Mouse (Mus musculus): ENCODE measurements at regions not wholly inside any gene's neighbourhood (a gene's known extent, or its start where the extent isn't known, plus 50 kb on each side); places are given as distances from the start of the nearest gene placed in this dataset.

DNA sequence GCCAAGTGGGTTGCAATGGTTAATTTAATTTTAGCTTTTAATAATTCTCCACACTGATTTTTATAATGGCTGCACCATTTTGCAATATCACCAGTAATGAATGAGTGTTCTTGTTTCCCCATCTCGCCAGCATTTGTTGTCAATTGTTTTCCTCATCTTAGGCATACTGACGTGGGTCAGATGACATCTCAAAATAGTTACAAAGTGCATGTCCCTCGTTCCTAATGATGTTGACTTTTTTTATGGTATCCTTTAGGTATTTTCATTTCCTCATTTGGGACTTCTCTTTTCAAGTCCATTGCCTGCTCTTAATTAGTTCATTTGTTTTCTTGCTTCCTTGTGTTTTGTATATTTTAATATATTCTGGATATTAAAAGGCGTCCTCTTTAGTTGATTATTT, 741.8 kb downstream of the Stpg2 start:
- TF ChIP-seq EP300 (optimal IDR thresholded peaks at IDR 0.05) = no peak
- TF ChIP-seq CTCF (IDR thresholded peaks at IDR 0.05; ENCODE audit: low read depth) = no peak
- WGBS = 74% methylated on average over 4 of the region's 4 CpGs
- no peak overlapping the region for H3K4me2 ChIP-seq (replicated peaks; ENCODE audit: low read depth)
- no peaks in the 10 kb centered on the region for H3K4me1 ChIP-seq (replicated peaks; ENCODE audit: control insufficient read depth, insufficient read depth)
- H3K27ac ChIP-seq (replicated peaks) = no peak overlapping the region
- no peak overlapping the region for H3K4me3 ChIP-seq (ENCODE audit: low read depth, low read length)
- no peaks in the 10 kb centered on the region for H3K27me3 ChIP-seq (ENCODE audit: control insufficient read depth, insufficient read depth, low read length)
- H3K36me3 ChIP-seq (ENCODE audit: control insufficient read depth, insufficient read depth, low read length) = no peaks in the 10 kb centered on the region
- ATAC-seq (ENCODE audit: low FRiP score, low TSS enrichment) (no peak), DNase-seq (ENCODE audit: low spot score) (no peak)
- no peaks in the 10 kb centered on the region for H3K9me3 ChIP-seq (ENCODE audit: control insufficient read depth, low read length)
- H3K9ac ChIP-seq (ENCODE audit: low read length) = no peak overlapping the region

DNA sequence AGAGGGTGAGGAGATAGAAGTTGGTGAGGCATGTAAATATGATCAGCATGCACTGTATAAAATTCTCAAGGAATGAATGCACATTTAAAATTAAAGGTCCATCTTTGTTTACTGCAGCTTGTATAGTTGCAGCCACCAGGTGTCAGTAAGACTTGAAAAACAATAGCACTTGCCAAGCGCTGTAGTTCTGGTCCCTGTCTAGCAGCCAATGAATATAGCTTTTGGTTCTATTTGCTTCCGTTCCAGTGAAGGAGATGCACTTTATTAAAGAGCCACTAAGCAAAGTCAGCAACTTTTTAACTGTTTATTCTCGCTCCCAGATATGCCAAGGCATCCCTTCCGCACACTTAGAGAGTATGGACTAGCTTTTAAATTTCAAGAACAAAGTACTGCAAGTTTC, 743.6 kb downstream of the Stpg2 start:
- Histone ChIP-seq H3K9ac (ENCODE audit: low read length) (no peak overlapping the region), H3K27ac (replicated peaks) (no peak overlapping the region), H3K9me3 (ENCODE audit: control insufficient read depth, low read length) (no peaks in the 10 kb centered on the region), H3K4me2 (replicated peaks; ENCODE audit: low read depth) (no peak overlapping the region), H3K4me3 (ENCODE audit: low read depth, low read length) (no peak overlapping the region), H3K36me3 (ENCODE audit: control insufficient read depth, insufficient read depth, low read length) (no peaks in the 10 kb centered on the region), H3K27me3 (ENCODE audit: control insufficient read depth, insufficient read depth, low read length) (no peaks in the 10 kb centered on the region), H3K4me1 (replicated peaks; ENCODE audit: control insufficient read depth, insufficient read depth) (no peaks in the 10 kb centered on the region)
- DNase-seq (ENCODE audit: low spot score) (no peak), ATAC-seq (ENCODE audit: low FRiP score, low TSS enrichment) (no peak)
- TF ChIP-seq EP300 (optimal IDR thresholded peaks at IDR 0.05) (no peak), CTCF (IDR thresholded peaks at IDR 0.05; ENCODE audit: low read depth) (peak; percentile 46)
- WGBS = 70% methylated on average over 4 of the region's 4 CpGs

DNA sequence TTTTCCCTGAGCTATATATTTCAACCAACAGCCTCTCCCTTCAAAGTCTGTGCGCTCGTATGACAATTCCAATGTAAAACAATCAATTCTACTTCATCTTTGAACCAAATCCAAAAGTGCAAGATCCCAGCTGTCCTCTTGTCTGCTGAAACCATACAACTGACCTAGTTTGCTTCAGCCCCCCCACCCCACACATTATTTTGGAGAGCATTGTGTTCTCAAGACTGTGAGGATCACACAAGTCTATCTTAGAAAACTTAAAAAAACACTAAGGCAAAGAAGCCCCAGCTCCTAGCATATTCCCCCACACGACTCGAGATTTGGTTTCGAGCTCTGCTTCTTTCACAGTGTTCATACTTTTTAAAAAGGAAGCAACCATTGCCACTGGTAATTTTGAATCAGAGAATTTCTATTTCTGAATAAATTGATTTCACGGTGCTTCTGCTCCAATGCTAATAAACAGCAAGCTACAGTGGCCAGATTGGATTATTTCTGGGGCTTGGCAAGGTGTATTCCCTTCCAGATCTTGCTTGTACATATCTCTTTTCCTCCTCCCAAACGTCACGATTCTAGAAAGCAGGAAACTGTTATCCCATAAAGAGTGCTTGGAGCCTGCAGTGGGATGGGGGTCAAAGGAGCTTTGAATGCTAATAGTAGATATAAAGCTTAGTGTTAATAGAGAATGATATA, 744.7 kb downstream of the Stpg2 start:
- Histone ChIP-seq H3K4me1 (replicated peaks; ENCODE audit: control insufficient read depth, insufficient read depth) (no peaks in the 10 kb centered on the region), H3K27me3 (ENCODE audit: control insufficient read depth, insufficient read depth, low read length) (no peaks in the 10 kb centered on the region), H3K4me2 (replicated peaks; ENCODE audit: low read depth) (no peak overlapping the region), H3K9ac (ENCODE audit: low read length) (no peak overlapping the region), H3K9me3 (ENCODE audit: control insufficient read depth, low read length) (no peaks in the 10 kb centered on the region), H3K36me3 (ENCODE audit: control insufficient read depth, insufficient read depth, low read length) (no peaks in the 10 kb centered on the region), H3K4me3 (ENCODE audit: low read depth, low read length) (no peak overlapping the region), H3K27ac (replicated peaks) (no peak overlapping the region)
- TF ChIP-seq CTCF (IDR thresholded peaks at IDR 0.05; ENCODE audit: low read depth) (no peak), EP300 (optimal IDR thresholded peaks at IDR 0.05) (no peak)
- DNase-seq (ENCODE audit: low spot score) (no peak), ATAC-seq (ENCODE audit: low FRiP score, low TSS enrichment) (no peak)
- 73% methylated on average over 8 of the region's 8 CpGs for WGBS

GRCm38 (mm10) chr3:139951516-139951915, 746.0 kb downstream of the Stpg2 start:
- DNase-seq (ENCODE audit: low spot score) = no peak
- H3K4me1 ChIP-seq (replicated peaks; ENCODE audit: control insufficient read depth, insufficient read depth) = no peaks in the 10 kb centered on the region
- ATAC-seq (ENCODE audit: low FRiP score, low TSS enrichment) = no peak
- 83% methylated on average over 8 of the region's 8 CpGs for WGBS
- H3K9ac ChIP-seq (ENCODE audit: low read length) = no peak overlapping the region
- H3K9me3 ChIP-seq (ENCODE audit: control insufficient read depth, low read length) = no peaks in the 10 kb centered on the region
- no peak overlapping the region for H3K4me3 ChIP-seq (ENCODE audit: low read depth, low read length)
- H3K4me2 ChIP-seq (replicated peaks; ENCODE audit: low read depth) = no peak overlapping the region
- no peak for TF ChIP-seq EP300 (optimal IDR thresholded peaks at IDR 0.05)
- no peak for TF ChIP-seq CTCF (IDR thresholded peaks at IDR 0.05; ENCODE audit: low read depth)
- no peak overlapping the region for H3K27ac ChIP-seq (replicated peaks)
- H3K27me3 ChIP-seq (ENCODE audit: control insufficient read depth, insufficient read depth, low read length) = no peaks in the 10 kb centered on the region
- H3K36me3 ChIP-seq (ENCODE audit: control insufficient read depth, insufficient read depth, low read length) = no peaks in the 10 kb centered on the region

DNA sequence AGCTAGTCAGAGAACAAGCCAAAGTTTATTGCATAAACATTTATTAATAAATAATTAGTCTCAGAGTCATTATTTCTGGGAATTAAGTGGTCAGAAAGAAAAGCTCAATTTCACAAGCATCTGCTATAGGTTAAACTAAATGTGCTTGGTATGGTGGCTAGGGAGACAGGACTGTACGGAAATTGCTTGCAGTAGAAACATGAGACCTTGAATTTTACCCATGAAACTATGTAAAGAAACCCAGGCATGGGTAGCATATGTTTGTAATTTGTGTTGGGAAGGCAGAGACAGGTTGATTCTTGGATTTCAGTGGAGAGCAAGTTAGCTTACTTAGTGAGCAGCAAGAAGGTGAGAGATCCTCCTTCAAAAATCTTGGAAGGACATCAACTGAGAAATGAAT, 772.7 kb downstream of the Stpg2 start:
- no peaks in the 10 kb centered on the region for H3K9me3 ChIP-seq (ENCODE audit: control insufficient read depth, low read length)
- no peak for TF ChIP-seq EP300 (optimal IDR thresholded peaks at IDR 0.05)
- no peak for TF ChIP-seq CTCF (IDR thresholded peaks at IDR 0.05; ENCODE audit: low read depth)
- 79% methylated on average over 1 of the region's 1 CpGs for WGBS
- H3K27ac ChIP-seq (replicated peaks) = no peak overlapping the region
- DNase-seq (ENCODE audit: low spot score) = no peak
- no peak overlapping the region for H3K4me2 ChIP-seq (replicated peaks; ENCODE audit: low read depth)
- no peak overlapping the region for H3K4me3 ChIP-seq (ENCODE audit: low read depth, low read length)
- H3K36me3 ChIP-seq (ENCODE audit: control insufficient read depth, insufficient read depth, low read length) = no peaks in the 10 kb centered on the region
- no peaks in the 10 kb centered on the region for H3K4me1 ChIP-seq (replicated peaks; ENCODE audit: control insufficient read depth, insufficient read depth)
- H3K9ac ChIP-seq (ENCODE audit: low read length) = no peak overlapping the region
- ATAC-seq (ENCODE audit: low FRiP score, low TSS enrichment) = no peak
- H3K27me3 ChIP-seq (ENCODE audit: control insufficient read depth, insufficient read depth, low read length) = no peaks in the 10 kb centered on the region

GRCm38 (mm10) chr3:139985830-139986481, 780.5 kb downstream of the Stpg2 start:
- ATAC-seq (ENCODE audit: low FRiP score, low TSS enrichment) (no peak), DNase-seq (ENCODE audit: low spot score) (no peak)
- WGBS = 60% methylated on average over 4 of the region's 4 CpGs
- no peak overlapping the region for H3K4me2 ChIP-seq (replicated peaks; ENCODE audit: low read depth)
- H3K27ac ChIP-seq (replicated peaks) = no peak overlapping the region
- H3K4me1 ChIP-seq (replicated peaks; ENCODE audit: control insufficient read depth, insufficient read depth) = no peaks in the 10 kb centered on the region
- H3K9ac ChIP-seq (ENCODE audit: low read length) = no peak overlapping the region
- H3K9me3 ChIP-seq (ENCODE audit: control insufficient read depth, low read length) = no peaks in the 10 kb centered on the region
- no peak for TF ChIP-seq CTCF (IDR thresholded peaks at IDR 0.05; ENCODE audit: low read depth)
- no peak for TF ChIP-seq EP300 (optimal IDR thresholded peaks at IDR 0.05)
- H3K27me3 ChIP-seq (ENCODE audit: control insufficient read depth, insufficient read depth, low read length) = no peaks in the 10 kb centered on the region
- no peak overlapping the region for H3K4me3 ChIP-seq (ENCODE audit: low read depth, low read length)
- H3K36me3 ChIP-seq (ENCODE audit: control insufficient read depth, insufficient read depth, low read length) = no peaks in the 10 kb centered on the region
